Mouse (Mus musculus) MEL (cell line): ENCODE measurements around the gene Kifc5b.

Experiments
- BHLHE40 ChIP-seq: IDR thresholded peaks from 2 replicates; pipeline ENCODE4 v1.6.1; 2012; ENCODE audit warnings: low read depth, mild to moderate bottlenecking, inconsistent platforms, low read length, improper control_type of control experiment, borderline replicate concordance
- CTCF ChIP-seq, 3 experiments: IDR thresholded peaks in 2 of 3; conservative IDR thresholded peaks in 1 of 3; 2 replicates each; pipeline ENCODE4 v1.5.1; 2011 to 2012; ENCODE audit warnings: low read length in 3 of 3, low read depth in 2 of 3, mild to moderate bottlenecking in 2 of 3, improper control_type of control experiment in 1 of 3, inconsistent platforms in 1 of 3, mixed read lengths in 1 of 3, moderate library complexity in 1 of 3; ENCODE audit not compliant: control insufficient read depth in 1 of 3, insufficient read depth in 1 of 3, poor library complexity in 1 of 3, severe bottlenecking in 1 of 3
- ELF1 ChIP-seq: IDR thresholded peaks from 2 replicates; pipeline ENCODE4 v1.6.1; 2014; ENCODE audit warnings: low read depth, mild to moderate bottlenecking, inconsistent platforms, low read length, improper control_type of control experiment, moderate library complexity
- EP300 ChIP-seq, 2 experiments: IDR thresholded peaks; 2 replicates each; pipeline ENCODE4 v1.6.1; 2011; ENCODE audit warnings: improper control_type of control experiment in 2 of 2, low read length in 2 of 2, low read depth in 1 of 2, mild to moderate bottlenecking in 1 of 2
- GATA1 ChIP-seq: IDR thresholded peaks from 2 replicates; pipeline ENCODE4 v1.6.1; 2011; ENCODE audit warnings: low read depth, low read length, improper control_type of control experiment
- MYB ChIP-seq: IDR thresholded peaks from 2 replicates; pipeline ENCODE4 v1.6.1; 2011; ENCODE audit warnings: mild to moderate bottlenecking, low read depth, low read length, improper control_type of control experiment
- POLR2A ChIP-seq, 2 experiments: IDR thresholded peaks; 2 replicates each; pipeline ENCODE4 v1.6.1; 2011 to 2012; ENCODE audit warnings: low read length in 2 of 2, mild to moderate bottlenecking in 2 of 2, control low read depth in 1 of 2, improper control_type of control experiment in 1 of 2, low read depth in 1 of 2, moderate library complexity in 1 of 2; ENCODE audit not compliant: control insufficient read depth in 1 of 2, insufficient read depth in 1 of 2, poor library complexity in 1 of 2
- RCOR1 ChIP-seq: IDR thresholded peaks from 2 replicates; pipeline ENCODE4 v1.6.1; 2012; ENCODE audit warnings: low read depth, mild to moderate bottlenecking, inconsistent platforms, low read length, improper control_type of control experiment
- TAL1 ChIP-seq: IDR thresholded peaks from 2 replicates; pipeline ENCODE4 v1.6.1; 2012; ENCODE audit warnings: mild to moderate bottlenecking, inconsistent platforms, low read length, moderate library complexity, mixed read lengths
- TBP ChIP-seq: IDR thresholded peaks from 2 replicates; pipeline ENCODE4 v1.8.0; 2011; ENCODE audit warnings: low read depth, low read length, improper control_type of control experiment
- ZC3H11A ChIP-seq: IDR thresholded peaks from 2 replicates; pipeline ENCODE4 v1.6.1; 2012; ENCODE audit warnings: low read depth, mild to moderate bottlenecking, inconsistent platforms, low read length, improper control_type of control experiment
- ZMIZ1 ChIP-seq: IDR thresholded peaks from 2 replicates; pipeline ENCODE4 v1.6.1; 2012; ENCODE audit warnings: low read depth, mild to moderate bottlenecking, inconsistent platforms, low read length, improper control_type of control experiment, moderate library complexity

DNA sequence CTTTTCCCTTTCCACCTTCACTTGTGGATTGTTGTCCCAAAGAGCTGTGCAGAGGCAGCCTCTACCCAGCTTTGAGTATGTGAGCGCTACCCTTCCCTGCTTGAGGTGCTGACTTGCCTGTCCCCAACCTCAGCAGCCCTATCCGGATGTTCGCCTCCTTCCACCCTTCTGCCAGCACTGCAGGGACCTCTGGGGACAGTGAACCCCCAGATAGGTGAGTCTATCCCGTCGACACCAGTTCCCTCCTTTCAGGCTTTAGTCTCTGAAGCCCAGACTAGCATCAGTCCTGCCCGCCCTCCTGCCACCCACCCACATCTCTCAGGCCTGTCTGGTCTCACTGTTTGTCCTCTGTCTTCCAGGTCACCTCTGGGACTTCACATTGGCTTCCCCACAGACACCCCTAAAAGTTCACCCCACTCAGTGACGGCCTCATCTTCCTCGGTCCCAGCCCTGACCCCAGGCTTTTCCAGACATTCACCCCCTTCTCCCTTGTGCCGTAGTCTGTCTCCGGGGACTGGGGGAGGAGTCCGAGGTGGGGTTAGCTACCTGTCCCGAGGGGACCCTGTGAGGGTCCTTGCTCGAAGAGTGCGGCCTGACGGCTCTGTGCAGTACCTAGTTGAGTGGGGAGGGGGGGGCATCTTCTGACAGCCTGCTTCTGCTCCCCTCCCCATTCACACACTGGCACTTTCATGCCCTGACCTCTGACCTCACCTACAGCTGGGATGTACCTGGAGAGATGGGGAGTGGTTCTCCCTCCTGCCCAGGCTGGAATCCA is 20.2 kb downstream of the Kifc5b start:
- TF ChIP-seq RCOR1 (no peak), TAL1 (no peak), ZMIZ1 (no peak), GATA1 (no peak), POLR2A (IDR thresholded peaks at IDR 0.05; ENCODE audit: control insufficient read depth in 1 of 2, insufficient read depth in 1 of 2, low read depth in 1 of 2, low read length in 2 of 2, poor library complexity in 1 of 2) (no peak), CTCF (IDR thresholded peaks at IDR 0.05 in 2 of 3, conservative IDR thresholded peaks at IDR 0.05 in 1 of 3; ENCODE audit: control insufficient read depth in 1 of 3, insufficient read depth in 1 of 3, low read depth in 2 of 3, low read length in 3 of 3, poor library complexity in 1 of 3, severe bottlenecking in 1 of 3) (no peak), EP300 (IDR thresholded peaks at IDR 0.05; ENCODE audit: low read depth in 1 of 2, low read length in 2 of 2) (no peak), BHLHE40 (no peak), ZC3H11A (no peak), ELF1 (no peak), TBP (no peak), MYB (no peak)
